Mouse (Mus musculus) spleen, adult 2 months (tissue): ENCODE measurements around the gene Pgk1.

Experiments used
- CTCF ChIP-seq: fragments of 200-500 bp; IDR thresholded peaks from 2 replicates; pipeline ENCODE4 v1.5.1; 2011; ENCODE audit warnings: mild to moderate bottlenecking, inconsistent platforms; ENCODE audit not compliant: insufficient read depth, insufficient read length, insufficient replicate concordance; ENCODE audit errors: extremely low read depth
- POLR2A ChIP-seq: fragments of 200-500 bp; IDR thresholded peaks from 2 replicates; pipeline ENCODE4 v1.6.1; 2011; ENCODE audit warnings: low read depth, low read length, inconsistent platforms

DNA sequence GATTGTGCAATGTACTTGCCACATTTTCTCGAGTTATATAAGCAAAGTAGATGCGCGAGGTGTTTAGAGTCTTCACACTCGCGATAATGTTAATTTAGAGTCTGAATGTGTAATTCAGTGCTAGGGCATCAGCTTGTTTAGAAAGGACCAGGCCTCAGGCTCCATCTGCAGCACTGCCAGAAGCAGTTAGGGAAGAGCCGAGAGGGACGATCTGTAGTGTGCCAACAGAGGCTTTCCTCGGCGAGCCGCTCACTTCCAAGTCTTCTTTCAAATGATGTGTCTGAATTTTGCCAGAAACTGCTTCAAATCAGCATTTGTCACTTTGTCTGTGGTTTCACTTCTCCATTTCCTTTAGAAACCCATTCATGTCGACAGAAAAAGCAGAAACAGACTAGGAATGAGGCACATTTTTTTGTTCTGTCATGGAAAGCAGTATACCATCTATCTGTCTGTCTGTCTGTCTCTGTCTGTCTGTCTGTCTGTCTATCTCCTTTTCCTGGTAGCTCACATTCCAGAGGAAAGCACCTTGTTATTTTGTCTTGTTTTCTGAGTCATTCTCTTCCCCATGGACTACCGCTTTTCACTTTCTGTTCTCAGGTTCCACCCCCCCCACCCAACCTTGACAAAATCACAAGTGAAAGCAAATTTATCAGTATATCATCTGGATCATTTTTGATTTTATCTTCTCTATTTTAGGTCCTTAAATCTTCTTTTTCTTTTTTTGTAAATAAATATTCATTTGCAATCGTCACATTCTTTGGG, 47.4 kb upstream of the Pgk1 start:
- TF ChIP-seq POLR2A (no peak), CTCF (no peak)
